Mouse (Mus musculus) neural tube, embryonic 14.5 days (tissue): ENCODE results near the gene Asb7. TPM values are rescaled to one million over a fixed set of nuclear protein-coding genes. Genes with fewer than 3 reads are reported as not detected.

Experiments
- ATAC-seq: fragments of 200-750 bp; cut with Nextera tagmentation; 2 replicates; pipeline ENCODE4 v1.8.0; 2017; ENCODE audit warnings: low read depth, mild to moderate bottlenecking, moderate TSS enrichment, moderate library complexity
- H3K27ac ChIP-seq: fragments of 300-500 bp; sonication (generic); 2 replicates; pipeline ENCODE4 v1.5.1; 2014; ENCODE audit warnings: low read depth, mild to moderate bottlenecking, control low read depth, low read length, moderate library complexity, mixed read lengths
- H3K27me3 ChIP-seq: fragments of 300-500 bp; sonication (generic); 2 replicates; pipeline ENCODE4 v1.6.1; 2014; ENCODE audit warnings: low read length; ENCODE audit not compliant: control insufficient read depth, insufficient read depth
- H3K36me3 ChIP-seq: fragments of 300-500 bp; sonication (generic); 2 replicates; pipeline ENCODE4 v1.6.1; 2014; ENCODE audit warnings: low read length, mixed read lengths; ENCODE audit not compliant: control insufficient read depth, insufficient read depth
- H3K4me1 ChIP-seq: fragments of 300-500 bp; sonication (generic); 2 replicates; pipeline ENCODE4 v1.6.1; 2014; ENCODE audit warnings: low read length; ENCODE audit not compliant: control insufficient read depth, insufficient read depth
- H3K4me2 ChIP-seq: fragments of 300-500 bp; sonication (generic); 2 replicates; pipeline ENCODE4 v1.6.1; 2014; ENCODE audit warnings: mild to moderate bottlenecking, low read depth, low read length, control low read depth
- H3K4me3 ChIP-seq: fragments of 300-500 bp; sonication (generic); 2 replicates; pipeline ENCODE4 v1.5.1; 2014; ENCODE audit warnings: low read depth, low read length, control low read depth, mixed read lengths
- H3K9ac ChIP-seq: fragments of 300-500 bp; sonication (generic); replicated peaks from 2 replicates; pipeline ENCODE4 v1.6.1; 2014; ENCODE audit warnings: low read depth, mild to moderate bottlenecking, control low read depth, low read length, mixed read lengths
- H3K9me3 ChIP-seq: fragments of 300-500 bp; sonication (generic); 2 replicates; pipeline ENCODE4 v1.6.1; 2016; ENCODE audit warnings: low read length; ENCODE audit not compliant: control insufficient read depth
- WGBS: fragments of 180-500 bp; shearing (Covaris S2); extraction: QIAGEN DNeasy Blood & Tissue Kit; methylation state at CpG from one replicate; pipeline ENCODE4 v1.1.7; 2014; 5-methylcytosine and 5-hydroxymethylcytosine counted together
- polyA plus RNA-seq: library from polyadenylated mRNA; unstranded; fragments of >200 nt; fragmentation: Nextera tagmentation; extraction: Ambion mirVana; gene quantifications from 2 replicates; pipeline ENCODE4 v1.2.1, GENCODE M21; 2014

Gene Asb7
- polyA plus RNA-seq, 1 experiment from 2014 or later, result 17.0 TPM

DNA sequence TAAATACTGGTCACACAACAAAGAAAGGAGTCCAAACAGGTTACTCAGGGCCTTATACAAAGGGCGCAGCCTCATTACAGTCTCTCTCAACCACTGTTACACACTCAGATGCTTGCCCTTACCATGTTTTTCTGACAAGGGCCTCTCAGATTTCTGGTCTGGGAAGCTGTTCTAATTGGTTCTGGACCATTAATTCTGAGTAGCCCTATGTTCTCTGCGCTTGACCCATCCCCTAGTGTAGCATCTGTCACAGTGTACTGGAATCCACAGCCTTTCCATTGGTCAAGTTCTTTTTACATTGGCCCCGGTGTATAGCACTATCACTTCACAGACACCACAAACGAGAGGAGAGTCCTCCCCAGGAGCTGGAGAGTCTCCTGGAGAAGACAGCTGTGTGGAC, 35.1 kb upstream of the Asb7 start:
- Histone ChIP-seq H3K9ac (no peak overlapping the region), H3K27me3 (no peaks in the 10 kb centered on the region; the same call in 1 of the 2 replicates), H3K4me3 (no peak overlapping the region), H3K9me3 (no peaks in the 10 kb centered on the region), H3K27ac (no peak overlapping the region), H3K4me2 (no peak overlapping the region), H3K36me3 (no peaks in the 10 kb centered on the region), H3K4me1 (no peaks in the 10 kb centered on the region)
- no peak for ATAC-seq
- 29% methylated on average over 4 of the region's 4 CpGs for WGBS

DNA sequence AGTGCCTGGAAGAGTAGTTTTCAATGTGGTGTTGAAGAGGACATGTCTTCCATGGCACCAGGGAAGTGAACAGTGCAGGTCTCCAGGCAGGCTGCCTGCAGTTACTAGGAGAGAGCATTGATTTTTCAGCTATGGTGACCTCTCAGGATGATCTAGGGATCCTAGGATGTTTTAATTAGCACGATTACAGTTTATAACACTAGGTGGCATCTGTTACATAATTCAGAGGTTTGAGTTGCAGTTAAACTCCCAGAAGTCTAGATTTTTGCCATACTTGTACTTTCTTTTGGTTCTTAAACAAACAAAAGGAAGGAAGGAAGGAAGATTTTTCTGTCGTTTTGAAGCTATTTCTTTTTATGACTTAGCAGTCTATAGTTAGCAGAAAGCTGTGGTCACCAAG, 21.8 kb upstream of the Asb7 start:
- Histone ChIP-seq H3K4me2 (no peak overlapping the region), H3K9ac (no peak overlapping the region), H3K4me1 (no peaks in the 10 kb centered on the region), H3K9me3 (no peaks in the 10 kb centered on the region), H3K27me3 (no peaks in the 10 kb centered on the region), H3K36me3 (peaks cover 8% of the 10 kb centered on the region), H3K27ac (no peak overlapping the region), H3K4me3 (no peak overlapping the region)
- 72% methylated on average over 2 of the region's 2 CpGs for whole genome bisulfite sequencing
- no peak for ATAC-seq

DNA sequence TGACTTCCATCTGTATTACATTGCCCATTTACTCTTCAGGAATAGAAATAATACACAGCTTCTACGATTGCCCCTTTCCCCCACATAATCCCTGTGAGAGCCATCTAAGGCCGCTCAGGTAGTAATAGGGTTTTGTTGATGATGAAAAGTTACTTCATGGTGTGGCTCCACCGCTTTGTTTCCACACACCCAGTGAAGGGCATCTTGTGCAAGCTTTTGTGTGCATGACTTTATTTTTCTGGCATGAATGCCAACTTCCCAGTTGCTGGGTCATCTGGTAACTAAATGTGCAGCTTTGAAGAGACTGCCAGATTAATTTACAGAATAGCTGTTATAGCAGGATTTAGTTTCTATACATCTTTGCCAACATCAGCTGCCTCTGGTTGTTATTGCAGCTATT, 15.2 kb upstream of the Asb7 start:
- no peak for ATAC-seq
- Histone ChIP-seq H3K27ac (no peak overlapping the region), H3K4me3 (no peak overlapping the region), H3K4me1 (no peaks in the 10 kb centered on the region), H3K36me3 (no peaks in the 10 kb centered on the region), H3K27me3 (no peaks in the 10 kb centered on the region), H3K4me2 (no peak overlapping the region), H3K9me3 (peaks cover 4% of the 10 kb centered on the region; the same call in 1 of the 2 replicates), H3K9ac (no peak overlapping the region)
- WGBS, result 93% methylated on average over 3 of the region's 3 CpGs

DNA sequence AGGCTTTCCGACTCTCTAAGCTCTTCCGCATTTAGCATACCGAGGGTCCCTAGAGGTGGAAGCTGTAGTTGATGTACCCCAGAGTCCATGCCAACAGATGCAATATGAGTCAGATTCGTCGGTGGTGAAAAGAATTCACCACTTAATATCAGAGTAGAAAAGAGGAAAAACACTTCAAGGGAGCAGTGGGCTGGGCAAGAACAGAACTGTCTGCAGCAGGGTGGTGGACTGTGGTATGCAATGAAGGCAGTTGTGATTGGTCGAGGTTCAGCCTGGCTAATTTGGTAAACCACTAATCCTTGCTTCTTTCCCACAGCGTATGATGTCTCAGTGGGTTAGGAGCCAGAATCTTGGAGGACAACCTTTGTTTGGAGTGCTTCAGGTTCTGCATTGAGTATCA, 13.3 kb upstream of the Asb7 start:
- WGBS, result 91% methylated on average over 7 of the region's 7 CpGs
- H3K4me2 ChIP-seq, result no peak overlapping the region
- no peak for ATAC-seq

DNA sequence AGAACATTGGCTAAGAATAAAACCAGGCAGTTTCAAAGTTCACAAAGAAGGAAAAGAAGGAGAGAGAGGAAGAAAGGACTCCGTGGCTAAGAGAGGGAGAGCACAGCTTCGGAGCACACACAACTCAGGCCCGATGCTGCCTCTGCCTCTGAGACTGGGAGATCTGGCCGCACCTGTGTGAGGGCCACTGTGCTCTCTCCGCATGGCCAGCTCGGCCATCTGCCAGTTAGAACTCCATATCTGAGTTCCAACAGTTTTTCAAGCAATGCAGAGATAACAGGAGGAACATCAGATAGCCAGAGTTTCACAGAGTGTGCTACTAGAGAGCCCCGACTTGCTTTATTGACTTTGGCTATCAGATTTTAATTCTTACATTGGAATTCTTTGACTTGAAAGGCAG, 5.1 kb upstream of the Asb7 start:
- H3K9me3 ChIP-seq, result no peaks in the 10 kb centered on the region
- no peak overlapping the region for H3K9ac ChIP-seq
- H3K27me3 ChIP-seq, result no peaks in the 10 kb centered on the region
- H3K36me3 ChIP-seq, result 0 out of 2 replicates have a peak, but pooled peaks cover 9% of the 10 kb centered on the region
- no peak overlapping the region for H3K4me2 ChIP-seq
- no peak for ATAC-seq
- peaks cover 4% of the 10 kb centered on the region; the same call in 1 of the 2 replicates for H3K4me1 ChIP-seq
- 79% methylated on average over 7 of the region's 7 CpGs for WGBS
- no peak overlapping the region for H3K27ac ChIP-seq
- no peak overlapping the region for H3K4me3 ChIP-seq

More for the DNA sequence above, 13.3 kb upstream of the Asb7 start:
- Histone ChIP-seq H3K9me3 (peaks cover 4% of the 10 kb centered on the region; the same call in 1 of the 2 replicates), H3K27me3 (no peaks in the 10 kb centered on the region), H3K36me3 (no peaks in the 10 kb centered on the region), H3K9ac (no peak overlapping the region), H3K4me3 (no peak overlapping the region), H3K27ac (no peak overlapping the region), H3K4me1 (no peaks in the 10 kb centered on the region)

DNA sequence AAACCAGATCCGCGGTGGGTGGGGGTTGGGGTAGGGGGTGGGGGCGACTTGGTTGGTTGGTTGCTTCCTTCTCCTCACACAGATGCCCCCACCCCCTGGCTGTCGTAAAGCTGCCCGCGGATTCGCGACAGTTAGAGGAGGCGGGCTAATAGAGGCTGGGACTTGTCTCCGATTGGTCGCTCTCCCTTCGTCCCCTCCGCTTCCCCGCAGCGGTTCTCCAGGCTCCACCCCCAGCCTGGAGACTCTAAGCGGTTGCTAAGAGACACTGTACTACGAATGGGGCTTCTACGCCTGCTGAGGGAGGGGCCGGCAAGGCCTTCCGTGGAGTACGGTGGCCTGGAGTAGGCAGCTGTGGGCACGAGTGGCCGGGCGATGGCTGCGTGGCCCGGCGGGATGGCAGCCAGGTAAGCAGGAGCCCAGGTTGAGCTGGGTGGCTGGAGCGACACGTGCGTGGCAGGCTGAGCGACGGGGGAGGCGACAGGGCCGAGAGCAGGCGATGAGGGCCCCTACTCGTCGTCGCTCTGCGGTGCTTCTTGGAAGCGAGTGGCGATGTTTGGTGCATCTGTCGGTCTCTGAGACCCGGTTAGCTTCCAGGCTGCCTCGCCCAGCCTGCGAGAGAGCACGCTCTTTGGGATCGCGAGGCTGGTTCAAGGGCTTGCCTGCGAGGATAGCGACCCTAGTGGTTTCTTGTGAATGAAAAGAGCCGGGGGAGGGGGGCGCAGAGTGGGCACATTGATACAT, 394 bp upstream of the Asb7 start, which contains the start of gene Lins1:
Gene Lins1, plus strand, starts transcription at position 270 of the 741 bp plus-strand sequence.
- H3K9me3 ChIP-seq, result no peaks in the 10 kb centered on the region
- WGBS, result under 1% methylated on average over 52 of the region's 52 CpGs

DNA sequence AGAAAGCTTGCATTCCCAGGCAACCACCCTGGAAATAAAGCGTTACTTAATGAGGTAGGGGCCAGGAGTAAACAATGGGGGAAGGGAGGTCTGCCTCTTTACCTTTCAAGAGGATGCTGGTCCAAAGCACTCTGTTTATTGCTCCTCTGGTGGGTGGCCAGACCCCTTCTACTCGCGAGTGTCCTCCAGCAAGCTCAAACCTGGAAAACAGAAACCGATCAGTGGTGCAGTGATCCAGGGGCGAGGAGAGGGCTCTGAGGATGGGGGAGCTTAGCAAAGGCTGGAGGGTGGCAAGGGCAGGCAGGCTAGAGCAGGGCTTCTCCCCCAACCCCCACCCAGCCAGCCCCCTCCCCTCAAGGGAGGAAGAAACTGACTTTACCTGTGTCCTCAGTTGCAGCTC, 675 bp downstream of the Asb7 start:
- Histone ChIP-seq H3K27ac (no peak overlapping the region), H3K4me1 (peaks cover 12% of the 10 kb centered on the region; the same call in 1 of the 2 replicates), H3K9ac (peak overlapping the region; percentile 80), H3K4me3 (peak overlapping the region; percentile 68), H3K36me3 (peaks cover 3% of the 10 kb centered on the region; the same call in 1 of the 2 replicates), H3K9me3 (no peaks in the 10 kb centered on the region), H3K27me3 (no peaks in the 10 kb centered on the region), H3K4me2 (peak overlapping the region; percentile 96)
- 1% methylated on average over 5 of the region's 5 CpGs for WGBS
- ATAC-seq, result peak; percentile 3; the same call in 1 of the 2 replicates

More for the DNA sequence above, 394 bp upstream of the Asb7 start, which contains the start of gene Lins1:
- peak; percentile 99 for ATAC-seq
- Histone ChIP-seq H3K27me3 (no peaks in the 10 kb centered on the region), H3K9ac (peak within 1 kb of the TSS; percentile 80), H3K27ac (peak within 1 kb of the TSS; percentile 92), H3K36me3 (no peaks in the 10 kb centered on the region), H3K4me3 (peak within 1 kb of the TSS; percentile 68), H3K4me2 (peak within 1 kb of the TSS; percentile 96), H3K4me1 (peaks cover 12% of the 10 kb centered on the region; the same call in 1 of the 2 replicates)

DNA sequence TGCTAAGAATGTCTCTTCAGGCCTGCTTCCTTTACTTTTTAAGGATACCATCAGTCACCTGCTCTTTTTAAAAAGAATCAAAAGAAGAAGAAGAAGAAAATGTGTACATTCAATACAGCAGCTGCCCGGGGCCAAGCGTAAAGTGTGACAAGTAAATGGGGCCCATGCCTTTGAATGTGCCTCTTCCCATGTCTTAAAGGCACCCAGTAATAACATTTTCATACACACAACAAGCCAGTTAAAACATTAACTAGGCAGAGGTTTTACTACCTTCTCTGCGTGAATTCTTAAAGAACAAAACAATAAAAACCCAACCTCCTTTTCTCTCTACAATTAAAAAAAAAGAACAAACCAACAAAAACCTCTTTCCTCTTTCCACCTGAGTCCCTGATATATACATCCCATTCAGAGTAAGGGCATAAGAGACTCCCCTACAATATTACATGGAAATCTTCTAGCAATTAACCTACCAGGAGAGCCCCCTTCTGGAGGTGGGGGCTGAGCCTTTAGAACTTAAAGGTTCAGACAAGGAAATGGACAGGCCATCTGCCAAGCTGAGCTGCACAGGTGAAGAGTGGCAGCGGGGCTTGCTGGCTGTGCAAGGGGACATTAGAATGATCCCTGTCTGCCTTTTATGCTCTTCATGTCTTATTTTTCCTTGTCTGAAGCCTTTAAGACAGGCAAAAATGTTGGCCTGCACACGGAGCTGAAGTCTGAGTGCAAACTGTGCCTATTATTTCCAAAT, 7.1 kb downstream of the Asb7 start:
- no peaks in the 10 kb centered on the region for H3K9me3 ChIP-seq
- peaks cover 26% of the 10 kb centered on the region; the same call in 1 of the 2 replicates for H3K36me3 ChIP-seq
- no peaks in the 10 kb centered on the region for H3K4me1 ChIP-seq
- no peak overlapping the region for H3K4me3 ChIP-seq
- H3K27me3 ChIP-seq, result no peaks in the 10 kb centered on the region
- H3K4me2 ChIP-seq, result no peak overlapping the region
- WGBS, result 78% methylated on average over 5 of the region's 5 CpGs
- no peak for ATAC-seq
- no peak overlapping the region for H3K9ac ChIP-seq
- no peak overlapping the region for H3K27ac ChIP-seq

DNA sequence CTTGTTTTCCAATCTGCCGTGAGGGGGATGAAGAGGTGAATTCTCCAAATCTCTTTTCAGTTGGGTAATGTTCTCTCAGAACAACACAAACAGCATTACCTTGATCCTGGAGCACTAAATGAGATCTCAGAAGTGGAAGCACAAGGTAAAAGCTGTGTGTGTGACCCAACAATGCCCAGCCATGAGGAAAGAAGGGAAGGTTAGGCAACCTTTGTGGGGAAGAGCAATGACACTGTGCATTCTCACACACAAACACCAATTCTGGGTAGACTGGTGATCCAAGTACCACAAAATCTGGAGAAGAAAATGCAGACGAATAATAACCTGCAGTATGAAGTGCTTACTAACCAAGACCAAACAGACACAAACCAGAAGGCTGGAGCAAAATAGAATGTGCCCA, 13.6 kb downstream of the Asb7 start:
- H3K9ac ChIP-seq, result no peak overlapping the region
- H3K4me1 ChIP-seq, result no peaks in the 10 kb centered on the region
- H3K27ac ChIP-seq, result no peak overlapping the region
- no peaks in the 10 kb centered on the region for H3K9me3 ChIP-seq
- 93% methylated on average over 2 of the region's 2 CpGs for WGBS
- H3K27me3 ChIP-seq, result no peaks in the 10 kb centered on the region
- H3K4me3 ChIP-seq, result no peak overlapping the region
- no peak overlapping the region for H3K4me2 ChIP-seq
- H3K36me3 ChIP-seq, result peaks cover 51% of the 10 kb centered on the region
- no peak for ATAC-seq
